Mouse (Mus musculus): ENCODE measurements around the gene L3hypdh. TPM values are rescaled to one million over a fixed set of nuclear protein-coding genes. Genes with fewer than 3 reads are reported as not detected.

Gene L3hypdh
- total RNA-seq (2012; rRNA removed) (not detected in 2 replicates), total RNA-seq (2014; rRNA removed) (0.12 and 0.16 TPM in 2 replicates), polyA plus RNA-seq (2012; ENCODE audit: insufficient read length, low read depth) (not detected in 2 replicates)

DNA sequence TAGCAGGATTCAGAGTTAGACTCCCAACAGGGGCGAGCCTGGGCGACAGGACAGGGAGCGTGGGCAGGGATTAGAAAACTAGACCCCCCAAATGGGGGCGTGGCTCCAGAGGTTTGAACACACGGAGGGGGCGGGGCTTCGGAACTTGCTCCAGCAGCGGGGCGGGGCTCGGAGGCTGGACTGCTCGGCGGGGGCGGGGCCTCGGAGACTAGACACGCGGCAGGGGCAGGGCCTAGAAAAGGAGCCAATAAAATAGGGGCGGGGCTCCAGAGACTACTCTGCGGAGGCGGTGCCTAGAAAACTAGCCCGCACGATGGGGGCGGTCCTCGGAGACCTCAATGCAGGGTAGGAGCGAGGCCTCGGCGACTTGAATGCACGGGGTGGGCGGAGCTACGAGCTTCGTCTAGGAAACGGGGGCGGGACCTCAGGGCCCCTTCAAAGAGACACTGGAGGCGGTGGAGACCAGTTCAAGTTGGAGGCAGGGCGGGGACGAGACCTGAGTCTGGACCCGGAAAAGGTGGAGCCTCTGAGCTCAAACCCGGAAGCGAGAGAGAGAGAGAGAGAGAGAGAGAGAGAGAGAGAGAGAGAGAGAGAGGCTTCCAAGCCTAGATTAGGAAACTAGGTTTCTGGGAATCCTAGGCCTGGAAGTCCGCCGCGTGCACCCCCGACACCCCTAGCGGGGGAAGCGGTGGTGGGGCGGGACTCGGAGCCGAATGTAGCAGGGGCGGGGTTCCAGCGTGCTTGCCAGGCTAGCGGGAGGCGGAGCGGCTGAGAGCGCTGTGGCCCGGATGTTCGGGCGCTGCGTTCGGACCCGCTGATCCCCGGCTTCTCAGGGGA lies at the start of gene L3hypdh, which contains the start of gene Jkamp:
Gene L3hypdh (minus strand): TSS at position 111 of the 837 bp plus-strand sequence.
Gene Jkamp (plus strand): TSS at position 261 of the 837 bp plus-strand sequence.
- in situ Hi-C loops (cut with MboI; ENCODE audit: low pct_ligation_motif_present, low pct_unique_long_range_greater_than_20kb, low sequenced_read_pairs) (no loop called here), dilution Hi-C loops (cut with MboI; ENCODE audit: extremely low pct_ligation_motif_present, extremely low pct_unique_long_range_greater_than_20kb, low sequenced_read_pairs) (no loop called here)
- Histone ChIP-seq H3K4me3 (replicated peaks in 1 of 3; ENCODE audit: low read depth in 2 of 3, low read length in 2 of 3, poor library complexity in 1 of 3) (peak within 1 kb of the TSS; percentile 81 to 97 (median 84)), H3K27ac (ENCODE audit: insufficient read depth, low read depth) (no peak within 1 kb of the TSS), H3K4me2 (ENCODE audit: insufficient read depth, low read depth, poor library complexity, severe bottlenecking) (peak within 1 kb of the TSS; percentile 97), H3K36me3 (replicated peaks in 1 of 2; ENCODE audit: control insufficient read depth in 1 of 2, insufficient read depth in 1 of 2, low read length in 1 of 2) (peaks cover 5 to 8% of the 10 kb centered on the region in 2 experiments), H3K27me3 (replicated peaks) (no peaks in the 10 kb centered on the region), H3K79me2 (replicated peaks; ENCODE audit: control insufficient read depth, extremely low read depth, insufficient read depth, poor library complexity, severe bottlenecking) (no peaks in the 10 kb centered on the region), H3K9ac (ENCODE audit: insufficient read depth, low read depth) (peak within 1 kb of the TSS; percentile 82), H3K9me3 (replicated peaks; ENCODE audit: low read length) (no peaks in the 10 kb centered on the region), H3K4me1 (ENCODE audit: control insufficient read depth in 1 of 2, insufficient read depth in 2 of 2) (peaks cover 4 to 21% of the 10 kb centered on the region in 2 experiments; a peak in 3 of 4 replicates)
- peak; percentile 100 for DNase-seq (ENCODE audit: extremely low read depth)
- TF ChIP-seq MYC (IDR thresholded peaks at IDR 0.05; ENCODE audit: low read depth, low read length) (0 out of 2 replicates have a peak, but pooled peaks have one; percentile 45), ZKSCAN1 (IDR thresholded peaks at IDR 0.05; ENCODE audit: borderline replicate concordance, low read depth, low read length) (no peak), SMC3 (IDR thresholded peaks at IDR 0.05; ENCODE audit: low read depth, low read length) (no peak), NRF1 (IDR thresholded peaks at IDR 0.05; ENCODE audit: low read depth, low read length) (peak; percentile 9; the same call in 1 of the 2 replicates), POLR2A (IDR thresholded peaks at IDR 0.05; ENCODE audit: low read depth, low read length) (peak; percentile 65), POLR2AphosphoS2 (IDR thresholded peaks at IDR 0.05; ENCODE audit: low read depth, low read length) (no peak), ZNF384 (IDR thresholded peaks at IDR 0.05; ENCODE audit: low read depth, low read length) (no peak), HCFC1 (IDR thresholded peaks at IDR 0.05; ENCODE audit: low read depth, low read length) (peak; percentile 58), CHD2 (IDR thresholded peaks at IDR 0.05; ENCODE audit: low read length) (no peak), NELFE (IDR thresholded peaks at IDR 0.05; ENCODE audit: low read depth, low read length) (peak; percentile 69), MEF2A (IDR thresholded peaks at IDR 0.05; ENCODE audit: borderline replicate concordance, low read depth, low read length) (0 out of 2 replicates have a peak, but pooled peaks have one; percentile 19), SIN3A (IDR thresholded peaks at IDR 0.05; ENCODE audit: low read length) (0 out of 2 replicates have a peak, but pooled peaks have one; percentile 55), TBP (conservative IDR thresholded peaks at IDR 0.05; ENCODE audit: low read depth, low read length) (0 out of 2 replicates have a peak, but pooled peaks have one; percentile 2), MAX (IDR thresholded peaks at IDR 0.05; ENCODE audit: low read length) (peak; percentile 31; the same call in 1 of the 2 replicates), ELF1 (IDR thresholded peaks at IDR 0.05; ENCODE audit: low read depth, low read length) (peak; percentile 98), UBTF (IDR thresholded peaks at IDR 0.05; ENCODE audit: low read depth, low read length) (peak; percentile 33; the same call in 1 of the 2 replicates), JUN (IDR thresholded peaks at IDR 0.05; ENCODE audit: insufficient read depth, low read depth, low read length) (no peak), RAD21 (IDR thresholded peaks at IDR 0.05; ENCODE audit: low read depth, low read length) (no peak), MAZ (IDR thresholded peaks at IDR 0.05; ENCODE audit: low read depth, low read length) (no peak)
